Mouse (Mus musculus): ENCODE data around the gene Dnaja4.

Dnaja4 gene

DNA sequence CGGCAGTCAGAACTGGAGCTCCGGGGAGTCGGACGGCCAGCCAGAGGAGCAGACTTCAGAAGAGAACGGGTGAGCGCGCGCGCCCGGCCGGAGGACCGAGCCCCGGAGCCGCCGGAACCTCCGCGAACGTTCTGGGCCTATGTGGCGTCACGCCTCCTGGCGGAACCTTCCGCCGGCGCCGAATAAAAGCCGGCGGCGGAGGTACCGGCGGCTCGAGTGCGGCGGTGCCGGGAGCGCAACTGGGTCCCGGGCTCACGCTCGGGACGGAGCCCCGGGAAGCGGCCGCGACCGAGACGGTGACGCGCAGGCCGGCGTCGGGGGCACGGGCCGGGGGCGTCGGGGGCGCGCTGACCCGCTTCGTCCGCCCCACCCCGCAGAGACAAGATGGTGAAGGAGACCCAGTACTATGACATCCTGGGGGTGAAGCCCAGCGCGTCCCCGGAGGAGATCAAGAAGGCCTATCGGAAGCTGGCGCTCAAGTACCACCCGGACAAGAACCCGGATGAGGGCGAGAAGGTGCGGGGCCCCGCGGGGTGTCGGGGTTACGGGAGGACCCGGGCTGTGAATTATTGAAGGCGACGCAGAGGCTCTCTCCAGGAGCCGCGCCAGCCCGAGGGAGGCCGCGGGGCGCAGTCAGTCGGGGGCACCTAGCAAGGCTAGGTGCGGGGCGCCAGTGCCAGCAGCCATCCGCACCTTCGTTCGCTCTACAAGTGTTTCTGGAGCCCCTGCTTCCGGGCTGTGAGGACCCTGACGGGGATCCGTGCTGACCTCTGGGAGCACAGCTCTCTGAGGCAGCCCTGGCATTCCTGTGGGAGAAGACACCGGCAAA, 886 bp downstream of the Dnaja4 start:
- in situ Hi-C loops (cut with MboI), result no loop called here

- in situ Hi-C loops (cut with MboI), result no loop called here
Measured at GRCm38 (mm10) chr9:54700174-54700475, 1.5 kb downstream of the Dnaja4 start.

GRCm38 (mm10) chr9:54700746-54701145, 2.1 kb downstream of the Dnaja4 start:
- in situ Hi-C loops (cut with MboI), result no loop called here

DNA sequence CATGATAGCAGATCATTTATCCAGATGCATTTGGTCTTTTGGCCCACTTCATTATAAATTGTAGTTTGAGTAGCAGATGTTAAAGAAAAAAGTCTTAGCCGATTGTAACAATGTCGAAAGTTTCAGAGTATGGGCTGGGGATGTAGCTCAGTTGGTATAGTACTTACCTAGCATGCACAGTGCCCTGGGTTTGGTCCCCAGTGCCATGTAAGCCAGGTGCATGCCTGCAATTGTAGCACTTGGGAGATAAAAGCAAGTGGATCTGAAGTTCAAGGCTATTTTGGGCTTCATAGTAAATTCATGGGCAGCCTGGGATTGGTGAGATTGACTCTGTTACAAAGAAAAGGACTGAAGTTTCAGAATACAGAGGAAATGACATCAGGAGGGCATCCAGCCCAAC, 3.9 kb downstream of the Dnaja4 start:
- in situ Hi-C loops (cut with MboI), result no loop called here

DNA sequence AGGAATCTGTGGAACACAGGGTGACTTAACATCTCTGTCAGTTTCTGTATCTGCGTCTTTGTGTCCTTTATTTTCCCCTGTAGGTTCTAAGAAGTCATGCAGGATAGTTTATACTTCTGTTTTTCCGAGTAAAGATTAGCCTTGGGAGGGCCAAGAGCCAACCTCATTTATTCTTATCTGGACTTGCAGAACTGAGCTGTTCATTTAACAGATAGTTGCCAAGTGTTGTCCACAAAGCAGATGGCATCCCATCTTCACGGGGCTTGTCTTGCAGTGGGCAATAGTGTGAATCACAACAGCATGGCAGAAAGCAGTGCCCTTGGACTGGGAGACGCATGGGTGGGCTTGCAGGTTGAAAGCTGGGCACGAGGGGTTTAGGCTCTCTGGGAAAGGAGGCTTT, 5.7 kb downstream of the Dnaja4 start:
- in situ Hi-C loops (cut with MboI), result no loop called here

GRCm38 (mm10) chr9:54705561-54705960, 6.9 kb downstream of the Dnaja4 start:
- in situ Hi-C loops (cut with MboI), result no loop called here

- in situ Hi-C loops (cut with MboI), result no loop called here
Measured at GRCm38 (mm10) chr9:54707288-54707999, 8.8 kb downstream of the Dnaja4 start.

GRCm38 (mm10) chr9:54708085-54708484, 9.4 kb downstream of the Dnaja4 start:
- in situ Hi-C loops (cut with MboI), result no loop called here

GRCm38 (mm10) chr9:54715776-54716175, 17.1 kb downstream of the Dnaja4 start:
- in situ Hi-C loops (cut with MboI), result no loop called here

GRCm38 (mm10) chr9:54717527-54717926, 18.9 kb downstream of the Dnaja4 start:
- in situ Hi-C loops (cut with MboI), result no loop called here

GRCm38 (mm10) chr9:54722156-54722555, 23.5 kb downstream of the Dnaja4 start:
- in situ Hi-C loops (cut with MboI), result no loop called here

DNA sequence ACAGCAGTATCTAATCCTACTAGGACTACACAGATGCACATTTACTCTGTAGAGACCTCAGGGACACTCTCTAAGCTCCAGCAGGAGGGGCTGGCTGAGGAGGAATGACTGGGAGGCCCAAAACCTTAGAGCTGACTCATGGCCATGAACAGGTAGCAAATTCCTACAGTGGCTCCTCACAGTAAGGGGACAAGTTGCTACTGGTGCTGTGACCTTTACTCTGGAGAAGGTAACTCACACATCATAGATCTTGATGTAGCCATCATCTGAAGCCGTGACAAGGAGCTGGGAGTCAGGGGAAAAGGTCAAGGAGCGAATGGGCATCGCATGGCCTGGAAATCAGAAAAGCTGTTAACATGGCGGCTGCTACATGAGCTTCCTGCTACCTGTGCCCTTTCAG, 23.9 kb downstream of the Dnaja4 start:
- in situ Hi-C loops (cut with MboI), result no loop called here

DNA sequence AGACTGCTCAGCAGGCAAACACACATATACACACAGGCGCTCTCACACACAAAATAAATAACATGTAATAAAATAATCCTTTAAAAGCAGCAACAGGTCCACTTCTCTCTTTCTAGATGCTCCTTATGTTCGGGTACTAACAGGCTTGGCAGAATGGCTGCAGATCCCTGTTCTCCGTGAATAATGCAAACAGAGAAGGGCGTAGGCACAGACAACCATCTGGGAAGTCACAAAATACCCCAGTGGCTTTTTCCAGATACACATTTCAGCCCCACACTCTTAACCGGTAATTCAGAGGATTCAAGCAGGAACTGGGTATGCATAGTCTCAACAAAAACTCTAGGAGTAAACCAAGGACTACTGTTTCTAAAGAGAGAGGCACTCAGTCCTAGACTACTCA, 27.6 kb downstream of the Dnaja4 start:
- in situ Hi-C loops (cut with MboI), result no loop called here

DNA sequence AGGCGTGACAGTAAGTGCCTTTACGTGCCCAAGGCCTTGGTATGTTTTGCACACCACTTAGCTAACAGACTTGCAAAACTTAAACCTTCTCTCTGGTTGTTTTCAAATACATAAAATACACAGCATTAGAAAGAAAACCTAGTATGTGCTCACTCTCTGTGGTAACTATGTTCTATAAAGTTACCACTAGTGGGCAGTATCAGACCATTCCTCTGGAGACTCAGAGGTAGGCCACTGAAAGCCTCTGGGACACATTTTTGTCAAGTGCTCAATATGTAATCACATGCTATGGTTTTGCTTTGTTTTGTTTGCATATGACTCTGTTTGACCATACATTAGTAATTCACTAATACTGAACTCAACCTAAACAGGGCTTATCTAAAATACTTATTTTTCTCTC, 33.4 kb downstream of the Dnaja4 start:
- in situ Hi-C loops (cut with MboI), result no loop called here

DNA sequence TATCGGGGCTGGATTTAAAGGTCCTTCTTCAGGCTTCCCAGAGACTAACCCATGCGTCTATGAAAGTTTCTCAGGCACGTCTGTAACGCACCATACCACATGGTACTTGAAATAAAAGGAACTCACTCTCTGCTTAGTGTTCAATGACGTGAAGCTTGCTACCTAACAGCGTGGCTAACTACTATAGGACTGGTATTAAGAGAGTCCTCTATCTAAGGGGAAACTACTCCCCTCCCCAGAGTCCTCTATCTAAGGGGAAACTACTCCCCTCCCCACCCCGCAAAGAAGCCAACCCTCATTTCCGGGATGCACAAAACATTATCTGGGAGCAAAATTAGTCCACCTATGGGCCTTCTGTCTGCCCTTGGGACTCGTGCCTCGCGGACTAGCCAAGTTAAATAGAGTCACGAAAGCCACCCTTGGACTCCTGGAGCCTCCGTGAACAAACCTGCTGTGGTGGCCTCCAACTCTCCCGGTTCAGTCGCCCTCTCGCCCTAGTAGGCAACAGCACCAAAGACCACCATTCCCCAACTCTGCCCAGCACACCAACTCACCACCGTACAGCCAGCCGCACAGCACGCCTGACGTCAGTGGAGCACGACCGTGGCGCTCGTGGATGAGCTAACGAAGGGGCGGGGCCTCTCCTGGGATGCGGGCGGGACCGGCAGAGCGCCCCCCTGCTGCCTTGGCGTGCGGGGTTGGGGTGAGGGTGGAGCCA, 35.4 kb downstream of the Dnaja4 start, which contains the start of gene Wdr61:
Gene Wdr61 (minus strand): TSS at position 599 of the 718 bp plus-strand sequence.
- in situ Hi-C loops (cut with MboI), result no loop called here

DNA sequence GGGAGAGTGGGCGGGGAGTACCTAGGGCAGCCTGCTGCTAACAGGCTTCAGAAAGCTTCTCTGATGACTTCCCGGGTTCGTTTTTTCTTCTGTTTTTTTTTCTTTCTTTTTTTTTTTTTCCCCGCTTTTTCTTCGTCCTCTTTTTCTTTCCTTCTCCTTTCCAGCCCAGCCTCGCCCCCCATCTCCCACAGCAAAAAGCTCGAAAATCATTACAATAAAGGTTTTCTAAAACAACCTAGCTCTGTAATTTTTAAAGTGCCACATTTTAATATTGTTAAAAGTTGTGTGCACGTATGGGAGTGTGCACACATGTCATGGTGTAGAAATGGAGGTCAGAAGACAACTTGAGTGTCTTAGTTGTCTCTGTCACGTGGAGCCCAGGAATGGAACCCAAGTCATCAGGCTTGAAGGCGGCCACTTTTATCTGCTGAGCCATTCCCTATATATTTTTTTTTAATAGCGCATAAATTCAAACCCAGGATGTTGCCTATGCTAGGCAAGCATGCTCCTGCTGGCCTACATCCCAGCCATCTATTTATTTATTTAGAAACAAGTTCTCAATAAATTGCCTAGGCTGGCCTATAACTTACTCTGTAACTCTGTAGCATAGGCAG, 36.1 kb downstream of the Dnaja4 start:
- in situ Hi-C loops (cut with MboI), result no loop called here

DNA sequence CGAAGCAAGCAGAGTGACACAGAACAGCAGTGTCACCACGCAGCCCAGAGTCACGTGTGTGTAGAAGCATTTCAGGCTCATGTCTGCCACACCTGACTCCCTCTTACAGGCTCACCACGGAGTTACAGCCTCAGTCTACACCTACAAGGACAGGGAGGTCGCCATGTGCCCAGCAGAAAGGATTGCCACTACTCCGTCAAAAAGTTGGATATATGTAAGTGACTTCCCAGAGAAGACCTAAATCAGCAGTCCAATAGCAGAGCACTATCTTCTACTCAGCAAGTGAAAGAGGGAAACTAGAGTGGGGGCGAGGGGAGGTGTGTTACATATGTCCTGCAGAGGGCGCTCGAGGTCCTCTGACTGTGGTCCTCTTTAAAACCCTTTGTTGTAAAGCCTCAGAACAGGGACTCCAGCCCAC, 37.6 kb downstream of the Dnaja4 start:
- in situ Hi-C loops (cut with MboI), result no loop called here

- in situ Hi-C loops (cut with MboI), result no loop called here
Measured at GRCm38 (mm10) chr9:54738376-54738775, 39.7 kb downstream of the Dnaja4 start.

DNA sequence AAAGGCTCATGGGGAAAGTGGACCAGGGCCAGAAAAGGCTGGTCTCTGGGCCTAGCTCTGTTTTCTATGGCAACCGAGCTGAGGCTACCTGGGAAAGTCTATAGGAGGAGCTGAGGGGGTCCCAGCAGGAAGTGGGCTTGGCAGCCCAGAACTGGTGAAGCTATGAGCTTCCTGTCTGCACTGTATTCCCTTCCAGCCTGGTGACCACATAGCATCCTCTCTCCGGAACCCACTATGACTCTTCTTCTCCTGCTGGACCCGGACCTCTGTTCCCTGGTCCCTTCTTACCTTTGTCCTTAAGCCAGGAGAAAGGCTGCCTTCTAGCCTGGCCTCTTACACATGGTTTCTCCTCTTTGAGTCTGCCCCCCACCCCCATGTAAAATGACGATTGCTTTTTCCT, 45.2 kb downstream of the Dnaja4 start:
- in situ Hi-C loops (cut with MboI), result no loop called here

- in situ Hi-C loops (cut with MboI), result no loop called here
Measured at GRCm38 (mm10) chr9:54745740-54746370, 47.2 kb downstream of the Dnaja4 start.

DNA sequence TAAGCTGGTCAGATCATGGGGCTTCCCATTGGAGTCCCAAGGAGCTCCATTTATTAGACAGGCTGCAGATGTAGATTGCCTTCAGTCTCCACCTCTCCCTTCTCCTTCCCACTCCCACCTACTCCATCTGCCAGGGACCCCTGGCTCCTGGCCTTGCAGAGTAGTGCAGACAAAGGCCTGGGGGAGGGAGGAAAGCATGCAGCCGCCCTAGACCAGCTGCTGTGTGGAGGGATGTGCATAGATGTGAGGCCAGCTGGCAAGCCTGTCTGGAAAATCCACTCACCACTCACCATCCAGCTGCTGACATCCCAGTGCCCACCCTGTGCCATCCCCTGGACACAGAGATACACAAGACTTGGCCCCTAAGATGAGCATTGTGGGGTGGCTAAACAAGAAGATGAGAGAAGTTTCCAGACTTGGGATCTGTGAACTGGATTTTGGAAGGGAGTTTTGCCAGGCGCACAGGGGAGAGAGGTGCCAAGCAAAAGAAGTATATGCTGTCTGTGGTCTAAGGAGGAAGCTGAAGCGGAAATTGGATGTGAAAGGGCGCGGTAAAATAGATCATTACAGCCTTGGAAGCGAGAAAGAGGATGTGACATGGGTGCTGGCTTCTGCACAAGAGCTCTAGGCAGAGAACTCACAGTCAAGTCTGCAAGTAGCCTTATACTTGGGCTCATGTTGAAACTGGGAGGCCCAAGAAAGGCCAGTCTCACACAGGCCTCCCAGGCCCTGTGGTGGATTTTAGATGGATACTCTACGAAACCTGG, 51.7 kb downstream of the Dnaja4 start:
- in situ Hi-C loops (cut with MboI), result no loop called here
